Mouse (Mus musculus): ENCODE measurements around the gene Pfkfb3. TPM values are rescaled to one million over a fixed set of nuclear protein-coding genes. Genes with fewer than 3 reads are reported as not detected.

Pfkfb3 gene
- 31.5 and 34.5 TPM in 2 replicates for polyA plus RNA-seq (2012; rRNA removed)

DNA sequence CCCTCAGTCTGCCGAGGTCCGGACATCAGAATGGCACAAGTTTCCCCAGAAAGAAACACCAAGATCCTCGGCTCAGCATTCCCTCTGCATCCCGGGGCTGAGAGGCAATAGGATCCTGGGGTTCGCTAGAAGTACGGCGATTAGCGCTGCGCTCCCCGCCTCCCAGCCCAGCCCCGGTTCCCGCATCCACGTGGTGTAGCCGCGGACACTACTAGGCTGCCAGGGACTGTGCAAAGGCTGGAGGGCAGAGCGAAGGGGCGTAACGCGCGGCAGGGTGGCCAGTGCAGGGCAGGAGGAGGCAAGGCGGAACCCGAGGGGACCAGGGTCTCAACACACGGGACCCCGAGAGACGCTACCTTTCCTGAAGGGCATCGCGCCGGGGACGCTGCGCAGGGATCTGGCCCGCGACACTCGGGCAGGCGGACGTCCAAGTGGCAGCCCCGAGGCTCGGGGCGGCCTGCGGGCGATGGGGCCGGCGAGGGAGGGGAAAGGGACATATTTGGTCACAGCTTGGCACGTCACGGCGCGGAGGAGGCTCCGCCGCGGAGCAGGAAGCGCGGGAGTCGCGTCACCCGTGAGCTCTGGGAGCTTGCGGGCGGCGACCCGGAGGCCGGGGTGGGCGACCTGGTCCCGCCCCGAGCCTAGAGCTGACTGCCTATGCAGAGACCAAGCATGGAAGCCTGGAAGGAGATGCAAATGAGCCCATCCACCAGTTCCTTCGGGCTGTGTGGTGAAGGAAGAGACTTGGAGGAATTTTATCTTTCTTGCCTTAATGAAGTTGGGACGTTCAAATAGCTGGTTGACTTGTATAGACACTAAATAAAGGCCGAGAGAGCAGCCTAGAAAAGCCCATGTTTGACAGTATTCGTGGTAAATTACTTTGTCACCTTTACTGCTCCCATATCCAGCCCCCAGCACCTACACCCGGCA lies at the start of gene Pfkfb3:
Pfkfb3 (minus strand) TSS at position 607 of the 930 bp plus-strand sequence.
- DNase-seq (ENCODE audit: low spot score): peak; percentile 61

DNA sequence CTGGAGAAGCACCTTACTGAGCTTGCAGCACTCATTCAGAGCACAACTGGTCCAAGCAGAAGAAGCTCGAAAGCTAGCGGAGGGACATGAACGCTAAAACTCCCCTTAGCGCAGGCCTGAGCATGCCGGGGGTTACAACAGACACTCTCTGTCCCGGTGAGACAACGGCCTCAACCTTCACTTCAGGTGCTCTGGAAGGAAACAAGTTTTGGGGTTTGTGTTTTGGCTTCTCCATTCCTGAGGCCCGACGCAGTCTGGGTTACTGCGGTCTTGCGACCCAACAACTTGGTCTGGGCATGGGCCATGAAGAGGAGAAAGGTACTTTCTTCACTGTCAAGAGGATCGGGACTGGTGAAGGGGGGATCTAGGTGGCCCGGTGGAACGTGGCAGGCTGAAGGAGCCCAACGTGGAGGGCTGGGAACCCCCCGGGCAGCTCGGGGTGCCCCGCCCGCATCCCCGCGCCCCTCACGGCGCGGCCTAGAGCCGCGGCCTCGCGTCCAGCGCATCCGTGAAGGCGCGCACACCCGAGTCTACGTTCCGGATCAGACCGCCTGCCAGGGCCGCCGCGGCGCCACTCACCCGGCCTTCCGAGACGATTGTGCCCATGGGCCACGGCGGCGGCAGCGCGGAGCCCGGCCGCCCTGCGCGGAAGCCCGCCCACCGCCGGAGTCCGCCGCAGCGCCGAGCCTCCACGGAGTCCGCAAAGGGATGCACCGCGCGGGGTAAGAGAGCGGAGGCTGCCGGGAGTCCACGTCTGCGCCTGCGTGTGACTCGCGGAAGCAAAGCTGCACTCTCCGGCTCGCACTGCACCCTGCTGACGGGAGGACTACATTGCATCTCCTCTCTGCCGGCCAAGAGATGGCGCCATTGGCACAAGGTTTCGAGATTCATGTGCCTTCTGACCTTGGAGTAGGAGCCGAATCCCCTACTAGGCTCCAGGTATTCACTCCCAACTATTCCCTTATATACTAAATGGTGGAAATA lies 48.9 kb upstream of the Pfkfb3 start:
- peak; percentile 95 for DNase-seq (ENCODE audit: low spot score)

DNA sequence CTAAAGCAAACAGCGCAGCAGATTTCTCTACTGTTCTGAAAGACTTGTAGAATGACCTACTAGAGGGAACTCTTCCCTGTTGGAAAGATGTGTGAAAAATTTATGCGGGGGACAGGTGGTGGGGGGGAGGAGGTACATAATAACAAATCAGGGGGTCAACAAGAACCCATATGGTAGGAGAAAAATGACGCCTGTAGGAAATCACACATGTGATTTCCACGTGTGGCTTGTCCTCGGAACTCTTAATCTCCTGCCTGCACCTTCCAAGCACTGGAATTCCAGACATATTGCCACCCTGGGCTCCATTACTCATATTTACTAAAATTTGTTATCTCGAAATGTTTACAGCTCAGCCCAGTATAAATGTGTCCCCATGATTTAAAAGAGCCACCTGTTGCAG lies 47.9 kb upstream of the Pfkfb3 start:
- no peak for DNase-seq (ENCODE audit: low spot score)

DNA sequence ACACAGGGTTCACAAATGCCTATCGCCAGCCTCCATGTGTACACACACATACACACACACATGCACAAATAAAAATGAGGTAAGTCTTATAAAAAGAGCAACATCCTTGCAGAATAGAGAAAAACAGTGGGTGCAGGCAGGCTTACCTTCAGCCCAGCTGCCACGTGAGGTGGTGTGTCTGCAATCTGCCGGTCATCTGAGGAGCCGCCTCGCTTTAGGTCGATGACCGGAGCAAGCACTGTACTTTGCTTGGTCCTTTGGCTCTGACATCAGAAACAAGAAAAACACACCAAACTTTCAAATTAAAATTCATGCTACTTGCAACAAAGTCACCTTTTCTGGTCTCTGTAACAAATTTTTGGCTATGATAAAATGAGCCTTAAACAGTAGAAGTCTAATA lies 44.0 kb upstream of the Pfkfb3 start:
- no peak for DNase-seq (ENCODE audit: low spot score)

DNA sequence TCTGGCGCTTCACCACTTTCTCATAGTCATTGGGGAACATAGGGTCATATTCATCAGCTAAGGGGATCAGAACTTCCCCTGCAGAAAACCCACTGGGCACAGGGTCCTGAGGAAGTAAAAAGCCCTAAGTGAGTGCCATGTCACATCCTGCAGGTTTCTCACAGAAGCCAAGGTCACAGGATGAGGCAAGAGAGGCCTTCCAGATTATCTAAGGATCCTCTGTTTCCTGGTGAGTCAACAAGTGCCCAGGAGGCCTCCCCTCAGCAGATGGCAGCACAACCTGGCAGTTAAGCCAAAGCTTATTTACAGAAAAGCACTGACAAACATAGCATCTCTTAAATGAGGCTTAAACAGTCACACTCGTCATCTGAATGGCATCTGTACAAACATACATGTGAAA lies 42.8 kb upstream of the Pfkfb3 start:
- DNase-seq (ENCODE audit: low spot score): no peak

DNA sequence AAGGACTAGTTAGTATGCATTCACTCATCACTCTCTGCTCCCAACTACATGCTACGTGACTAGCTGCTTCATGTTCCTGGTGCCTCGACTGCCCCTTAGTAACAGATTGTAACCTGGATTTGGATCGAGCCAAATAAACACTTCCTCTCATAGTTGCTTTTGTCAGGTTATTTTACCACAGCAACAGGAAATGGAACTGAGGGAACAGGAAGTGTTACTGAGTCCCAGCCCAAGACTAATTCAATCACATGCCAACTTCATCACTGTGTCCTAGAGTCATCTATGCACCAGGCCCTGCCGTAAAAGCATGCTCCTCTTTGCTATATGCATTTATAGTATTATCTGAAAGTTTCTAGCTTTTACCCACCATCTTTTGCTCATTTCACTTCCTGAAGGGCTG lies 34.1 kb upstream of the Pfkfb3 start:
- DNase-seq (ENCODE audit: low spot score): no peak

DNA sequence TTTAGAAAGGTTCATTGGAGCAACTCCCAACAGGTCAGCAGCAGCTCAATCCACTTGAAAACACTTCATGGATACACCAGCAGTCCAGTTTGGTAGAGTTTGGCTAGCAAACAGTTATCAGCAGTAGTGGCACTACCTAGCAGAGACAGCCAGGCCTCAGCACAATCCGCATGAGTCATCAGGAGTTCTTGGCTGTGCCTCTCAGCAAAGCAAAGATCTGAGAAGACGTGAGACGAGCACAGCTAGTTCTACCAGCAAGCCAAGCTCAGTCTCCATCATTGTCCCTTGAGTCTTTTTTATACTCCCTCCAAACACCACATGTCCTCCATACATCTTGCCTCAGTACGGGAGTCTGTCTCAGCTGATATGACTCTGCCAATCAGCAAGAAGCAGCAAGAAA lies 25.5 kb upstream of the Pfkfb3 start:
- no peak for DNase-seq (ENCODE audit: low spot score)

DNA sequence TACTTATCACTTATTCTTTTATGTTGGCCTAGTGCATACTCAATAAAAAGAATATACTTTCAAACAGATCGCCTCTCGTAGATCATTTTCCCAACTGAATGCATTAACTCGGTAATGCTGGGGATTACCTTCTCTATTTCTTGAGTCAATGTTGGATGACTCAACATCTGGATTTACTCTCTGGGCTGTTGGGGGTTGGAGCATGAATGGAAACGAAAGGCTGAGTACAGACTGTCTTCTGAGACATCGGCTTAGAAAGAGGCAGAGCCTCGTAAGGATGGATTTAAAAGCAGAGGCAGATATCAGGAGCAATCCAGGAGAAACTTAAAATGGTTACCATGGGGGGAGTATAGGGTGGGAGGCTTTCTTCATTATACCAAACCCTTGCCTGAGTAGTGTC lies 24.3 kb upstream of the Pfkfb3 start:
- DNase-seq (ENCODE audit: low spot score): no peak

DNA sequence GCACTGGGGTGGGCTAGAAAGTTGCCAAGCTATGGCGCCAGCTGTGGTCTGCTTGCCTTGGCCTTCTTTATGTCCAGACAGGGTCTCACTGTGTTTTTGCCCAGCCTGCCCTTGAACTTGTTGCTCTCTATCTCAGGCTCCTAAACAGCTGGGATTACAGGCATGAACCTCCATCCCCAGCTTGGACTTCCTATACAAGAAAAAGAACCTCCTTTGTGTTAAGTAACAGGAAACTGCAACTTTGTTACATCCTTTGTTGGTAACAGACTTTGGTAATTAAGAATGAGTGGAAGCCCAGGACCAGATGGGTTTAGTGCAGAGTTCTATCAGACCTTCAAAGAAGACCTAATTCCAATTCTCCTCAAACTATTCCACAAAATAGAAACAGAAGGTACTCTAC lies 19.8 kb upstream of the Pfkfb3 start:
- no peak for DNase-seq (ENCODE audit: low spot score)

DNA sequence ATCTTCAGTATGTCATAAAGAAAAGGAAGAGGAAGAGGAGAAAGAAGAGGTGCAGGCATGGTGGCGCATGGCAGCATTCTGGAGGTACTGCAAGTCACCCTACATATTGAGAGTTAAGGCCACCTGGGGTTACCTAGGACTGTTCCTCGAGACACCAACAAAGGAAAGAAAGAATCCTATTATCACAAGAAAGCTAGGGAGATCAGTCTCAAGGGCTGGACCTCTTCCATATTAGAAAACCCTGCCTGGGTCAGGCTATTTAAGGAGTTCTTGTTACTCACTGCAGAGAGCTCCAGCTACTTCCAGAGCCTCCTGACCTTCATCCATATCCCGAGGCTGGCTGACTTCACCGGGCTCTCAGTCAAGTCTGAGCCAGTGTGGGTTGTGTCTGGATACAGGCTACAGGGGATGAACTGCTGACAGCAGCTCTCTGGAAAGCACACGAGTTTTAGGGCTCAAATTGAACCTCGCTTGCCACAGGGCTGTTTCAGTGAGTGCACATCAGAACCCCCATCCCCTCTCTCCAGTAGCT lies 17.2 kb upstream of the Pfkfb3 start:
- no peak for DNase-seq (ENCODE audit: low spot score)

DNA sequence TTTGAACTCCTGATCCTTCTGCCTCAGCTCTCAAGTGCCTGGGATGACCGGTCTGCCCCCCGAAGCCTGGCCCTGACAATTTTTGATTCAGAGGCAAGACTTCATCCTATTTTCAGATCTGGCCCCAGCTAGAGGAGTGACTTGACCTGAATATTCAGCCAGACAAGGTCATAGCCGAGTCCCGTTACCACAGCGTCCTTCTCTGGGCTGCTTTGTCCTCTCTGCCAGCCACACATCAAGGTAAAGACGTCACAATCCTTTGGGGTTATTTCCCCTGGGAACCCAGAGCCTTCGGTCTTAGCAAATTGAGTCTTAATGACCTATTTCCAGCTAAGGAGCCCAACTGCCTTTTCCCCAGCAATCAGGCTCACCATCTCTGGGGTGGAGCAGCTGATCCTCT lies 14.6 kb upstream of the Pfkfb3 start:
- no peak for DNase-seq (ENCODE audit: low spot score)

DNA sequence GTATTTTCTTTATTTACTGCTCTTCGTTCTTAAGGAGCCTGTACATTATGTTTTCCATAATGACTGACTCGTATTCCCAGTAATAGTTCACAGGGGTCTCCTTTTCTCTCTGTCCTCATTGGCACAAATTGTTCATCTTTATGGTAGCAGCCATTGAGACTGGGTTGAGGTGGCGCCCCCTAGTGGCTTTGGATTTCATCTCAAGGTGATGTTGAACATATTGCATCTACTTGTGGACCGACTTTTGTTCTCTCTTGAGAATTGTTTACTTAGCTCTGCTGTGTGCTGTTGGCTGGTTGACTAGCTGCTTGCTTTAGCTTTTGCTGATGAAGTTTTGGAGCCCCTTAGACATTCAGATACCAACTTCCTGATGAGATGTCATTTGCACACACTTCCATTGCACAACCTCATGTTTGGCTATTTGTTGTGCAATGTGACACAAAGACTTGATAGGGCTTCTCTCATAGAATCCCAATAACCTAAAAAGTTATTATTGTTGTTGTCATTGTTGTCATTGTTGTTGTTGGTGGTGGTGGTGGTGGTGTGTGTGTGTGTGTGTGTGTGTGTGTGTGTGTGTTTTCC lies 14.0 kb upstream of the Pfkfb3 start:
- no peak for DNase-seq (ENCODE audit: low spot score)

DNA sequence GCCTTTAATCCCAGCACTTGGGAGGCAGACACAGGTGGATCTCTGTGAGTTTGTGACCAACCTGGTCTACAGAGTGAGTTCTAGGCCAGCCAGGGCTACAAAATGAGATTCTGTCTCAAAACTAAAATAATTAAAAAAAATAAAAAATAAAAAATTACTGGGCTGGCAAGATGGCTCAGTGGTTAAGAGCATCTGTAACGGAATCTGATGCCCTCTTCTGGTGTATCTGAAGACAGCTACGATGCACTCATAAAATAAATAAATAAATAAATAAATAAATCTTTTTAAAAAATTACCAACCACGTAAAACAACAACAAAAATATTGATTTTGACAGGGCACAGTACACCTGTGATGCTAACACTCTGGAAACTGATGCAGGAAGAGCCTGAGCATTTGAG lies 13.0 kb upstream of the Pfkfb3 start:
- DNase-seq (ENCODE audit: low spot score): no peak

DNA sequence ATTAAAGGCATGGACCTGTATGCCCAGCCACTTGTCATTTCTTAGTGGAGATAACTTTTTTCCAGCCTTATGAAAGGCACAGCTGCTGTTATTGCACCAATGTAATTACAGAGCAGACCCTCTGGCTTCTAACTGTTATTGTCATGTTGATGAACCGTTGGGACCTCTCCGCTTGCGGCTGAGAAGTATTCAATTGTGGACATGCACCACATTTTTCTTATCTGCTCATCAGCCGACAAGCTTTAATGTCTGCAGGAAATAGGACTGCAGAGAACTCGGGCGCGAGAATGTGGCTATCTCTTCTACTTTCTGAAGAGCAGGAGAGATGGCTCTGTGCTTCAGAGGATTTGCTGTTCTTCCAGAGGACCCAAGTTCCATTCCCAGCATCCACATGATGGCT lies 12.4 kb upstream of the Pfkfb3 start:
- no peak for DNase-seq (ENCODE audit: low spot score)

DNA sequence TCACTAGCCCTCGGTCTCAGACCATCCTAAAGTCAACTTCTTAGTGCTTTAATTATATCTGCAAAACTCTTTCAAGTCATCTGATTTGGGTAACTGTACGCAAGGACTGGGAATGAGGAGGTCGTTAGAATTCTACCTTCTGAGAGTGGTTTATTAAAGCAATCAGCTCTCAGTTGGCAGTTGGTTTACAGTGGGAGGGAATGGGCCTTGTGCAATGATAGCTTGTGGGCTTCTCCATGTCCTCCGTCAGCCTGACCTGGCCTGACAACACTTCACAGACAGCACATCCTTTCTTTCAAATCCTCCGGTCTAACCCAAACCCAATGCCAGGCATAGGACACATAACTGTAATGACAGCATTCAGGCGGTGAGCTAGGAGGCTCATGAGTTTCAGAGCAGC lies 10.9 kb upstream of the Pfkfb3 start:
- DNase-seq (ENCODE audit: low spot score): no peak

DNA sequence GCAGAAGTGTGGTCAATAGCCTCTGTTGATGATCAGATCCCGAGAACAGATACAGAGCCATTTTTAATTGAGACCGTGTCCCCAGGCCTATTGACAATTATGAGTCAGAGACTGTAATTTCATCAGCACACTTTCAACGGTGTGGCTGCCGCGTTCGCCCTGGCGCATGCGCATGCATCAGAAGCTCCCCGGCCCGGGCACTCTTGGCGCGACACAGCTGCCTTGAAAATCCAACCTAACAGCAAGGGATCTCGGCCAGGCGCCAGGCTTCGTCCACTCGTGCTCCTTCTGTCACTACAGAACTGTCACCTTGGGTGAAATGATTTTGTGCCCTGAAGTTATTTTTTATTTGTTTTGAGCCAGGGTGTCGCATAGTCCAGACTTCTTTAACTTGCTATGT lies 9.4 kb upstream of the Pfkfb3 start:
- DNase-seq (ENCODE audit: low spot score): no peak

DNA sequence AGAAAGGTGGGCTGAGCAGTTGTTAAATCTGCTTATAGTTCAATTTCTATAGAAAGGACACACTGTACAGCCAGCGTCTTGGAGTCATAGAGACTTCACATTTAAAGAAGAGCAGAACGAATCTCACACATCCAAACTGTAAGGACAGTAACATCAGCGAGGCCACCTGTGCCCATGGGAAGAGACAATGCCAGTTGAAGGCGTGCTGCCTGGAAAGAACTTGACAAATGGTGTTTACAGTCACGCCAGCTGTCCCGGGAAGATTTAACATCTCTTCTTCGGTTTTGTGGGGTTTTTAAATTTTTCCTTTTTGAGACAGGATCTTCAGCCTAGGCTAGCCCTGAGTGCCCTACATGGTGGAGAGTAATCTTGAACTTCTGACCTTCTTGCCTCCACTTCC lies 4.8 kb upstream of the Pfkfb3 start:
- no peak for DNase-seq (ENCODE audit: low spot score)

DNA sequence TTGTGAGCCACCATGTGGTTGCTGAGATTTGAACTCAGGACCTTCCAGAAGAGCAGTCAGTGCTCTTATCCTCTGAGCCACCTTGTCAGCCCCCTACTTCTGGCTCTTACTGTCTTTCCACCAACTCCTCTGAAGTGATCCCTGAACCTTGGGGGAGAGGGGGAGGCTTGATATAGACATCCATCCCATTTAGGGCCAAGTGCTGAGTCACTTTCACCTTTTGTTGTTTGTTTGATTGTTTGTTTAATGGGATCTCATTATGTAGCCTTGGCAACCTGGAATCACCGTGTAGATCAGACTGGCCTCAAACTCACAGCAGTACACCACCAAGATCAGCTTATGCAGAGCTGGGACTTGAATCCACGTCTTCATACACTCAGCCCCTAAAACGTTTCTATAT lies 3.4 kb upstream of the Pfkfb3 start:
- no peak for DNase-seq (ENCODE audit: low spot score)

DNA sequence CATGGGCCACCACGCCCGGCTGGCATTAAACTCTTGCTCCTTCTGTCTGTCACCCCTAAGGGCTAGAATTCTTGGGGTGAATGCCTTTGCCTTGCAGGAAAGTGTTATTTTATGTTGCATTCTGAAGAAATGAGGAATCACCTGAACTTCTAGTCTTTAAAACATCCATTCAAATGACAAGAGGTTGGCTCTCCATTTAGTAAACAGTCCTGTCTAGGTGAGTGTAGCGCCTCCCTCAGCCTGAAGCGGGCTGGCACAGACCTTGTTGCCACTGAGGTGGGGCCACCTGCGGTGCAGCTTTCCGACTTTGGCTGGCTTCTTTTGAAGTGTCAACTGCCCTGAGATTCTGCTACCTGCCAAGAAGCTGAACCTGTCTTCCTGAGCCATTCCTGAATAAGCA lies 1.4 kb upstream of the Pfkfb3 start:
- no peak for DNase-seq (ENCODE audit: low spot score)

DNA sequence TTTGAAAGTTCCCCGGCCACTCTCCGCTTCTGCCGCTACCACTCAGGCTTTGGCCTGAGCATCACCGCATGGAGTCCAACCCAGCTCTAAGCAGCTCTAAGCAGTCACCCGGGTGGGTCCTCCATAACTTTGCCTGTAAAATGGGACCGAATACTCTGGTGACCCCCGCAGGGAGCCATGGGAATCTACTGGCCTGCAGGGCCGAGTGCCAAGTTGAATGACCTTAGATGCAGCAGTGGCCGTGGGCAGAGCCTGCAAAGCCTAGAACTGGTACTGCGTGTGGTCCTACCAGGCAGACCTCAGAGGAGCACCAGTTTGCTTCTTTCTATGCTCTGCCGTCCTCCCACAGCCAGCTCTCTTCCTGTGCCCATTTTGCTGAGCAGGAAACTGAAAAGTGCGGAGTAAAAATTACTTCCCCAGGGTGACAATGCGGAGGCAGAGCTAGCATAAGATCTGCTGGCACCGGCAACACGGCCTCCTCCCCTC lies 868 bp downstream of the Pfkfb3 start:
- no peak for DNase-seq (ENCODE audit: low spot score)

DNA sequence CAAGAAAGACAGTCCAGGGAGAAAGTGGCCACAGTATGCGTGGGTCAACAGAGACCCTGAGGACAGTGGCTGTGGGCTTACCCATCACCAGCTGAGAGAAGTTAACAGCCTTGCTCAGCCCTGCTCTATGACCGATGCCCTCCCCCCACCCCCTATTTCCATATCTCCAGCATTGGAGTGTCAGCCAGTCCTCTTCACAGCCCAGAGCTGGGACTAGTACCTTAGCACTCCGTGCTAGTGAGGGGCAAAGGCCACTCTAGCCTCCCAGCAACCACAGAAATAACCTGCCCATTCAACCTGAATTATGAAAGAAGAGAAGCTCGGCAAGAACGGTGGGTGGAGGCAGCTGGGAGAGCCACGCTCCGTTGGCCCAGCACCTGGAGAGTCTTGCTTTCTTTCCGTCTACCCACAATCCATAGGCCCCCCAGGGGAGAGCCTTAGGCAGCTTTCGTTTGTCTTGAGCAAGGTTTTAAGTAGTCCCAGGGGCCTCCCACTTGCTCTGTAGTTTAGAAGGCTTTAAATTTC lies 1.5 kb downstream of the Pfkfb3 start:
- DNase-seq (ENCODE audit: low spot score): no peak

DNA sequence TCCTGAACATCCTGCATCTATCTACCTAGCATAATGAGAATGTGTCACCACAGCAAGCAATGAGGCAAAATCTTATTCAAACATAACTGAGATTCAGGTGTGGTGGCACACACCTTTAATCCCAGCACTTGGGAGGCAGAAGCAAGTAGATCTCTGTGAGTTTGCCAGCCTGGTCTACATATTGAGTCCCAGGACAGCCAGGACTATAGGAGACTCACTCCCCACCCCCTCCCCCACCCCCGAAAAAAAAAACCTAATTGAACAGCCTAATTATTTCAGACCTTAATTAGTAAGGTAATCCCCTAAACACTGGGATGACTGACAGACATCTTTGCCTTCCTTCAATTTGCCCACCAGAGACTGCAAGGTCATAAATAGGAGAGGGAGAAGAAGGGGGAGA lies 2.2 kb downstream of the Pfkfb3 start:
- DNase-seq (ENCODE audit: low spot score): no peak

Measured in urinary bladder, adult 2 months (tissue).